Mouse (Mus musculus) lung, adult 10 weeks (tissue): ENCODE results near the gene Itgax. TPM values are rescaled to one million over a fixed set of nuclear protein-coding genes. Genes with fewer than 3 reads are reported as not detected.

Source experiments
- polyA plus RNA-seq: library from polyadenylated mRNA; stranded (reverse); fragments of 350-450 nt; fragmentation: Illumina TruSeq; extraction: RNeasy Lipid Tissue Mini Kit (QIAGEN cat#74804); gene quantifications from one replicate; pipeline ENCODE4 v1.2.3, GENCODE M21; 2014; ENCODE audit warnings: low read depth, low replicate concordance; ENCODE audit not compliant: insufficient read depth

Gene Itgax
- polyA plus RNA-seq, result 11.9 TPM

DNA sequence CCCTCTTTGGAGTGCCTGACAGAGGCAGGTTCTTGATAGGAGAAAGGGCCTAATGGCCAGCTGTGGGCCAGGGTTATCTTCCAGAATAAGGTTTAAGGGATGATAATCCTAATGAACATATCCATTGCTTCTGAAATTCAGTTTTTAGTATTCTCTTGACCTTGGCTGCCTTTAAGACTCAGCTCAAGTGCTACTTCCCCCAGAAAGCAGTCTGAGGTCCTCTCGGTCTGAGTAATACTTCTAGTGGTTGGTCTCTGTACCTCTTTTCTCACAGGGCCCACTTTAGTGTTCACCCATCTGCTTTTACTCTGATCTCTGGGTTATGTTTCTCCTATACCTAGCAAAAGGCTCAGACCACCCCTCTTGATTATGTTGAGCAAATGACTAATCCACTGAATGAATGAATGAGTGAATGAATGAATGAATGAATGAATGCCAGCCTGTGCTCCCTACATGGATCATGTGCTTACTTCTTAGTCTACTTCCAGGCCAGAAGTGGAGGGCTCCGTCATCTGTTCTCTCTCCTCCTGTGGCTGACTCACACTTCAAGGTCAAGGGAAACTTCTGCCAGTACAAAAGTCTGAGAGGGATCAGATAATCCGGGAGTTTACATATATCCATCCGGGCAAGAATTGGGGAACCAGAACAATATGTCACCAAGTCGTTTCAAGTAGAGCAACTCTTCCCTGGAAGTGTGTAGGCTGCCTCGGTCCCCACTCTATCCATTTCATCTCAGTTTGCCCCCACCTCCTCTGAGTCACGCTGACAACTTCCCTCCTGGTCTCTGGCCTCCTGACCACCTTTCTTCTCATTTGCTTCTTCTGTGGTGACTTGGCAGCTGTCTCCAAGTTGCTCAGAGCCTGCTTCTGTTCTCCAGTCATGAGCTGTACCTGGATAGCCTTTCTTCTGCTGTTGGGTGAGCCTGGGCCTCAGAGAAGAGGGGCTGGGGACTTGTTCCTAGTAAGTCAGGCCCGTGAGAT is at the start of gene Itgax:
Gene Itgax, plus strand, starts transcription at position 807 of the 980 bp plus-strand sequence.

DNA sequence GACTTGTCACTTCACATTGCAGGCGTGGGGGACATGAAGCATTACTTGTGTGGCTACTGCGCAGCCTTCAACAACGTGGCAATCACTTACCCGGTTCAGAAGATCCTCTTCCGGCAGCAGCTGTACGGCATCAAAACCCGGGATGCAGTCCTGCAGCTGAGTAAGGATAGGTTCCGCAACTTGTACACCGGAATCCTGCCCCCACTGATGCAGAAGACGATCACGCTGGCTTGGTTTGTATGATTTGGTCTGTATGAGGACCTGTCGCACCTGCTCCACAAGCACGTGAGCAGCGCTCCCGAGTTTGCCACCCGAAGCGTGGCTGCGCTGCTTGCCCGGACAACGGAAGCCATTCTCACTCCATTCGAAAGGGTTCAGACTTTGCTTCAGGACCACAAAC is 24.7 kb downstream of the Itgax start, which contains the start of gene Itgad:
Gene Itgad, plus strand, starts transcription at position 301 of the 400 bp plus-strand sequence.

Other genes starting within 250 kb of the Itgax start
- 1.5 TPM for gene Prss53, start 238.6 kb upstream of the Itgax start, polyA plus RNA-seq
- not detected for gene Gm21974, start 234.1 kb upstream of the Itgax start, polyA plus RNA-seq
- gene Vkorc1, start 233.9 kb upstream of the Itgax start, polyA plus RNA-seq, result 114 TPM
- gene Bckdk, start 225.5 kb upstream of the Itgax start, polyA plus RNA-seq, result 36.0 TPM
- 15.1 TPM for gene Kat8, start 217.0 kb upstream of the Itgax start, polyA plus RNA-seq
- 48.3 TPM for gene Prss8, start 199.4 kb upstream of the Itgax start, polyA plus RNA-seq
- 8.8 TPM for gene Prss36, start 182.8 kb upstream of the Itgax start, polyA plus RNA-seq
- 182 TPM for gene Fus, start 162.1 kb upstream of the Itgax start, polyA plus RNA-seq
- gene Pycard, start 135.7 kb upstream of the Itgax start, polyA plus RNA-seq, result 31.3 TPM
- gene Trim72, start 125.6 kb upstream of the Itgax start, polyA plus RNA-seq, result 1.4 TPM
- gene Itgam, start 66.9 kb upstream of the Itgax start, polyA plus RNA-seq, result 5.6 TPM
- 2.2 TPM for gene Gm49368, start 66.9 kb upstream of the Itgax start, polyA plus RNA-seq
- gene Itgad, start 24.8 kb downstream of the Itgax start, polyA plus RNA-seq, result 0.73 TPM
- 84.3 TPM for gene Cox6a2, start 76.8 kb downstream of the Itgax start, polyA plus RNA-seq
- gene Armc5, start 107.8 kb downstream of the Itgax start, polyA plus RNA-seq, result 10.1 TPM
- 2.4 TPM for gene 9130023H24Rik, start 108.5 kb downstream of the Itgax start, polyA plus RNA-seq
- gene Tgfb1i1, start 117.3 kb downstream of the Itgax start, polyA plus RNA-seq, result 45.0 TPM
- gene Slc5a2, start 136.1 kb downstream of the Itgax start, polyA plus RNA-seq, result not detected
- 9.6 TPM for gene BC017158, start 168.6 kb downstream of the Itgax start, polyA plus RNA-seq